Mouse (Mus musculus) spleen, adult 10 weeks (tissue): ENCODE data around the gene Tet1. TPM values are rescaled to one million over a fixed set of nuclear protein-coding genes. Genes with fewer than 3 reads are reported as not detected.

Experiments
- polyA plus RNA-seq: library from polyadenylated mRNA; stranded (reverse); fragments of 350-450 nt; fragmentation: Illumina TruSeq; extraction: RNeasy Lipid Tissue Mini Kit (QIAGEN cat#74804); gene quantifications from one replicate; pipeline ENCODE4 v1.2.3, GENCODE M21; 2015; ENCODE audit warnings: low replicate concordance; ENCODE audit not compliant: insufficient read depth

Tet1 gene
- polyA plus RNA-seq: 2.6 TPM

DNA sequence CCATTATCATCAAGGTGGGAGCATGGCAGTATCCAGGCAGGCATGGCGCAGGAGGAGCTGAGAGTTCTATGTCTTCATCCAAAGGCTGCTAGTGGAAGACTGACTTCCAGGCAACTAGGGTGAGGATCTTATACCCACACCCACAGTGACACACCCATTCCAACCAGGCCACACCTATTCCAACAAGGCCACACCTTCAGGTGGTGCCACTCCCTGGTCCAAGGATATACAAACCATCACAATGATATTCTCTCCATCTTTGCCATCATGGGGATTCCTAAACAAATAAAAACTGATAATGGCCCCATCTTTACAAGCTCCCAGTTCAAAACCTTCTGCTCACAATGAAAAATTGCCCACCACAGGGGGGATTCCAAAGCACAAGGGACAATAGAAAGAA, at the start of gene Tet1:
Tet1 (minus strand) TSS at position 101 of the 400 bp plus-strand sequence.

GRCm38 (mm10) chr10:62946738-62947471, 38.1 kb upstream of the Tet1 start, which contains the start of gene Dna2:
Gene Dna2, plus strand, starts transcription at chr10:62947026.

DNA sequence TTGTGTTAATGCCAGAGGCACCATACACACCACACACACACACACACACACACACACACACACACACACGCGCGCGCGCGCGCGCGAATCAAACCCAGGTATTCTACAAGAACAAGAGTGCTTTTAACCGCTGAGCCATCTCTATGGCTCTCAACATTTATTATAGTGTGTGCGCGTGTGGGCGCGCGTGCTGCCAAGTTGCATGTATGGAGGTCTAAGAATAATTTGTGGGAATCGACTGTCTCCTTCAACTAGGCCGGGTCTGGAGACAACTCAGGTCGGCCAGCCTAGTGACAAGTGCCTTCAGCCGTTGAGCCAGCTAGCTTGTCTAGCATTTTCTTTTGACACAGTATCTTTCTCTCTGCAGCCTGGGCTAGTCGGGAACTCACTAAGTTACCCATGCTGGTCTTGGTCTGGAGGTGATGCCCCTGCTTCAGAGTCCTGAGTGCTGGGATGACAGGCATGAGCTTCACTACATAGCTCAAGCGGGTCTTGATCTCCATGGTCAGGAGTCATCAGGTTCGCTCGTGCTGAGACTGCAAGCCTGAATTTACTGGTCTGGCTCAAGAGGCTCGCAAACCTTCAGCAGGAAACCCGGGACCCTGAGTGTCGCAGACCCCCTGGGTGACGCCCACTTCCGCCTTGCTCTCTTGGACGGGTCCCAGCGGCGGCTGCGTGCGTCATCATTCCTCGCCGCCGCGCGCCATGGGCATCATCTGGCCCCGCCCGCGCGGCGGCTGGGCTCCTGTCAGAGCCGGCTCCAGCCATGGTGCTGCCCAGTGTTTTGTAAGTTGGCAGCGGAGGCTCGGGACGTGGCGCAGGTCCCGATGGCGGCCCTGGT, 11.3 kb upstream of the Tet1 start, which contains the start of gene Slc25a16:
Slc25a16 (plus strand) TSS at position 709 of the 841 bp plus-strand sequence.

DNA sequence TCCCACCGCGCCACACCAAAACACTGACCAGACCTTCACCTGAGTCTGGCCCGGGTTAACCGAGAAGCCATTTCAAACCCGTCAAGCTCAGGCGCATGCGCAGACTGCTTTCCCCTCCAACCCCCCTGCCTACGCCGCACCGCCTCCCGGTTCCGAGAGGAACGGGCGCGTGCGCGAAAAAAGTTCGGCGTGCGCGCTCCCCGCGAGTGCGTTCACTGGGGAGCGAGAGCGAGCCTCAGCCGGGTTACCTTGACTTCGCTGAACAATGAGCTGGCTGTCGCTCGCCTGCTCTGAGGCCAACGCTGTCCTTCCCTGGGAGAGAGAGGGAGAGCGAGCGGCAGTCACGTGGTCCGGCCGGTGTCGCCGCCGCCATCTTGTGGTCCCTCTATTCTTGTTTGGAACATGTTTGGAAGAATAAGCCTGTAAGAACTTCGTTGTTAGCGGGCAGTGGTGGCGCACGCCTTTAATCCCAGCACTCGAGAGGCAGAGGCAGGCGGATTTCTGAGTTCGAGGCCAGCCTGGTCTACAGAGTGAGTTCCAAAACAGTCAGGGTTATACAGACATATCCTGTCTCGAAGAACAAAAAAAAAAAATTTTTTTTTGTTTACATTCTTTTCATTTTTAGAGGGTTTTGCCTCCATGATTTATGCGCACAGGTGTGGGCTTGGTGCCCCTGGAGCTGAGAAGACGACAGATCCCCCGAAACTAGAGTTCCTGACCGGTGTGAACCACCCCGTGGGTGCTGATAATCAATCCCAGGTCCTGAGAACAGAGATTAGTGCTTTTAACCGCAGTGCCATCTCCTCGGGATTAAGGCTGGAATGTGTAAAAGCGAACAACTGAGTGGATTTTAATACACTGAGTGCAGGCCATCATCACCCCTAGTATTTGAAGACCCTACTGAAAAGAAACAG, 116.4 kb downstream of the Tet1 start, which contains the start of gene Ccar1:
Ccar1 (minus strand) TSS at position 110 of the 914 bp plus-strand sequence.

Other genes starting within 250 kb of the Tet1 start
- gene Stox1, start 182.9 kb downstream of the Tet1 start, polyA plus RNA-seq: 2.7 TPM
- gene Ccar1, start 116.7 kb downstream of the Tet1 start, polyA plus RNA-seq: 137 TPM
- gene Slc25a16, start 11.6 kb upstream of the Tet1 start, polyA plus RNA-seq: 17.6 TPM
- gene Dna2, start 38.0 kb upstream of the Tet1 start, polyA plus RNA-seq: 17.8 TPM
- gene Rufy2, start 71.2 kb upstream of the Tet1 start, polyA plus RNA-seq: 39.6 TPM
- gene Hnrnph3, start 115.2 kb upstream of the Tet1 start, polyA plus RNA-seq: 165 TPM
- 0.66 TPM for gene Pbld2, start 115.3 kb upstream of the Tet1 start, polyA plus RNA-seq
- 0.33 TPM for gene Pbld1, start 151.2 kb upstream of the Tet1 start, polyA plus RNA-seq
- gene Atoh7, start 190.7 kb upstream of the Tet1 start, polyA plus RNA-seq: not detected